Mouse (Mus musculus) megakaryocyte progenitor cell, adult 5-6 weeks (primary cell): ENCODE measurements around the gene Slfn5. TPM values are rescaled to one million over a fixed set of nuclear protein-coding genes. Genes with fewer than 3 reads are reported as not detected.
"Not testable (repeated sequence)": the region's sequence is repeated elsewhere in the genome, so short reads cannot be mapped to it uniquely, and the experiment has no call there.

ENCODE experiments used
- ATAC-seq: replicated peaks from 2 replicates; pipeline ENCODE4 v1.8.0; 2016; ENCODE audit warnings: mild to moderate bottlenecking, moderate TSS enrichment, inconsistent platforms; ENCODE audit not compliant: poor library complexity
- total RNA-seq, 2 experiments: library from RNA; stranded (forward) in 1 of 2; stranded (reverse) in 1 of 2; fragments of 157-497, 149-512 nt in 1 of 2; fragments of 200-1000 nt in 1 of 2; gene quantifications; 2 replicates each; pipeline versions ENCODE4 v1.2.3 to v1.2.4; 2015 to 2017

Gene Slfn5
- total RNA-seq, 2 experiments from 2014 or later, result 1.4 to 1.7 TPM

DNA sequence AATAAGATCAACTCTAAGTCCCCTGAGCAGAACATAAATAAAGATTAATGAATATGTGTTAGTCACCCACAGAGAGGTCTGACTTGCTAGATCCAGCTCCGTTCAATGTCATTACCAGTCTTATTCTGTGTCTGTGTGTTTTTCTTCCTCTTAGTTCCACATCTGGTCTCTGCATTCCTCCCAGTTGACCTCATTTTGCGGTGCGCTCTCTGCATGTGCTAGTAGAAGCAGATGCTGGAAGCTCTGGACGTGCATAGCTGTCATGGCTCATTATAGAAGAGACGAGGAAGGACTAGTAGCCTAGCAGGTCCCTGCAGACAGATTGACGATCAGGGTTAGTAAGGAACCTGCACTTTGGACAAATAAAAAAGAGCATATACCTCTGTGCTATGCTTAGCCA, 7.8 kb upstream of the Slfn5 start:
- ATAC-seq, result no peak

DNA sequence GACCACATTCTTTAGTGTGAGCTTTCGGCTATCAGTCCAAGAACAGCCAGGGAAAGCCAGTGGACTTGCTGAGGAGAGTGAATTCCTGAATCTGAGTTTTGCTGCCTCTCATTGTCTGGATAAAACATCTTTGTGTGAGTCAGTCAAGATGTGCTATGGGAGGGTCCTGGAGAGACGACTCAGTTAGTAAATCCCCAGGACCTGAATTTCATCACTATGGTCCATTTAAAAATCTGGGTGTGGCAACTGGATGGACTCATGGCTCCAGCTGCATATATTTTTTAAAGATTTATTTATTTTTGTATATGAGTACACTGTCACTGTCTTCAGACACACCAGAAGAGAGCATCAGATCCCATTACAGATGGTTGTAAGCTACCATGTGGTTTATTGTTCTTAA, 5.5 kb upstream of the Slfn5 start:
- ATAC-seq, result no peak

- no peak for ATAC-seq
Measured at GRCm38 (mm10) chr11:82947457-82947856, 3.7 kb upstream of the Slfn5 start.

DNA sequence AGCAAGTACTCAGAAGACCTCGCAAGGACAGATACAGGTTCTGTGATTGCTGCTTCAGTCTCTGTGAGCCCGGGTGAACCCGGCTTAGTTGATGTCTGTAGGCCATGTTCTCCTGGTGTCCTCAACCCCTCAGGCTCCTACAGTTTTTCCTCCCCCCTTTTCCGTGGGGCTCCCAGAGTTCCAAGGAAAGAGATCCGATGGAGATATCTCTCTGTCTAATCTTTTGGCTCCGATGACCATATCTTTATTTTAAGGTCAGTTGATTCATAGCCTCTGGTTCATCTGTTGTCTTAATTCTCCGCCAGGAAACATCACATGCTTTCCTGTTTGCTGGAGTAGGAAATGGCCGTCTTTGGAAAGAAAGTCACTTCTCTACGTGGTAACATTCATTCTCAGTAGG, 2.1 kb upstream of the Slfn5 start:
- no peak for ATAC-seq

DNA sequence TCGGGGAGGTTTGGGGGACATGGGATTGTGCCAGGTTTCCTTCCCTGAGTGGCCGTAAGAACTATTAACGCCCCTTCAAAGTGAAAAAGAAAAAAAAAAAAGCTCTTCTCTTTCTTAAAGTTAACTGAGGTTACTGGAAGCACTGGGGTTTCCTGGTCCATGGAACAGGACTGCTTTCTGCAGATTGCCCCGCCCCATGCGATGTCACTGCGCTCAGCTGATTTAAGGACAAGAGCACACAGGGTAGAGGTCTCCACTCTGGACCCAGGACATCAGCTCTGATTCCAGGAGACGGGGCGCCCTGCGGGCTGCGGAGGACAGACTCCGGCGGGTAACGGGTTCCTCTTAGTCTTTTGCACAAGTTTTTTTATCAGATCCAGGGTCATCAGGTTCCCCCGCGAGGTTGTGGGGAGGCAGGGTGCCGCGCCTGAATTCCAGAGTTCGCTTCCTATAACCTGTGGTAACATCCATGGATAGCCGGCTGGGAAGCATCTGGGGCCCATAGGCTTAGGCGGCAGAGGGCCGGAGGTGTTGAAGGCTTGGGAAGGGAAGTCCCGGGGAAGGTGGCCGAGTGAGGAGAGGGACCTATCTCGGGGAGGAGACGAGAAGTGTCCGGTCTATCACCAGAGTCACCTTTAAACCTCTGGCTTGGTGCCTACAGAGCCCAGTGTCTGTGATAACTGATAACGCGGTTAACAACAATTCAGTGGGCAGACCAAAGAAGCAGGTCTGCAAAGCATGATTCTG, 889 bp downstream of the Slfn5 start:
- ATAC-seq, result peak; percentile 52

DNA sequence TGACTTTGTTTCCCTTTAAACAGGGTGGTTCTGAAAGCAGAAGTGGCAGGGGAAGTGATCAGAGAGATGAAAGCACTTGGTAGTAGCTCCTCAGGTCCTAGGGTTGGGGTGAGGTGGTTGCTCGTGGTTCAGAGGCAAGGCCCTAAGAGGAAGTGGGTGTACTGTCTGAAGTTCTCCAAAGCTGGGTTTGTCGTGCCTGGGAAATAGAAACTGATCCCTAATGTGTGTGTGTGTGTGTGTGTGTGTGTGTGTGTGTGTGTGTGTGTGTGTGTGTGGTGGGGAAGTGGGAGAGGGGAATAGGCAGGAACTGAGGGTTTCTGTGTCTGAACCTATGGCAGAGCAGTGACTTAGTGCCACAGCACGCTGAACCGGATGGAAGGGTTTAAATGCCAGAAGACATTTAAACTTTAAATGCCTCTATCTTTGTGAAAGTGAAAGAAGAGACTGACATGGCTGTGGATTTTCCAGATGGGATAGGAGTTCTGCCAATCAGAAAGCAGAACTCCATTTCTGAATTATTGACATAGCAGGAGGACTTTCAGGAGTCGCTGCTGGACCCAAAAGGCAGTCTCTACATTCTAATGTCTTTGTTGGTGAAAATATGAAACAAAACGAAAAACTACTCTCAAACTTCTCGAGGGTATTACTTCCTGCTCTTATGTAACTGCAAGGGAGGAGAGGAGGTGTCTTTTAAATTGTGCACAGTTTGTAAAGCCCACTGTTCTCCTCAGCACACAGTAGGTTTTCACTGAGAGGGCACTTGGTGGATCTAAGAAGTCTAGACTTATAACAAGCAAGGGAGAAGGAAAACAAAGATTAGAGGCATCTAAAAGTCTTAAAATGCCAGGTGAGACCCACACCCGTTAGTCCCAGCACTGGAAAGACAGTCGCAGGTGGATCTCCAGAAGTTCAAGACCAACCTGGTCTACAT, 1.7 kb downstream of the Slfn5 start:
- peak; percentile 94 for ATAC-seq

DNA sequence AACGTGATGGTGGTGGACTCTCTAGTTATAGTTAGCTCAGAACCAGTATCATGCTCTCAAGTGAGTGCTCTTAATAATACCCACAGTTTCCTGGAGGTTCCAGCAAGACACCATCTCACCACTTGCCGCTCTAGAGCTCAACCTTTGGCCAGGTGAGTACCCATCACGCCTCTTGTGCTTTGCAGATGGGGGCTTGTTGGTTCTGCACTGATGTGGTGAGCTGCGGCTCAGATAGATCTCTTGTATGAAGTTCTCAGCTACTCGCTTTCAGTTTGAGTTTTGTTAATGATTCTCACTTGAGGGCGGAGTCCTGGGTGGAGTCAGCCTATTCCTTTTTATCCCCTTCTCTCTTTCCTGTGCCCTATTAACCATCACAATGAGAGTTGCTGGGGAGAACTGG, 3.5 kb downstream of the Slfn5 start:
- no peak for ATAC-seq

DNA sequence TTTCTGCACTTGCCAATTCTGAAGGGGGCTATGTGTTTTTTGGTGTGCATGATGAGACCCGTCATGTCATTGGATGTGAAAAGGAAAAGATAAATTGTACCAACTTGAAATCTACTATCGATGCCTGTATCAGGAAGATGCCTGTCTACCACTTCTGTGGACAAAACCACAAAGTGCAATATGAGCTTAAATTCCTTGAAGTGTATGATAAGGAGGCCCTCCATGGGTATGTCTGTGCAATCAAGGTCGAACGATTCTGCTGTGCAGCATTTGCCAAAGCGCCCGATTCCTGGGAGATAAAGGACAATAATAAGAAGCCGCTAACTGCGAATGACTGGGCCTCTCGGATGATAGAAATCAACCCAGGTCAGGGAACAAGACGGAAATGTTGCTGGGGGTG, 5.8 kb downstream of the Slfn5 start:
- no peak for ATAC-seq

GRCm38 (mm10) chr11:82959613-82960012, 8.5 kb downstream of the Slfn5 start:
- peak; percentile 90 for ATAC-seq

DNA sequence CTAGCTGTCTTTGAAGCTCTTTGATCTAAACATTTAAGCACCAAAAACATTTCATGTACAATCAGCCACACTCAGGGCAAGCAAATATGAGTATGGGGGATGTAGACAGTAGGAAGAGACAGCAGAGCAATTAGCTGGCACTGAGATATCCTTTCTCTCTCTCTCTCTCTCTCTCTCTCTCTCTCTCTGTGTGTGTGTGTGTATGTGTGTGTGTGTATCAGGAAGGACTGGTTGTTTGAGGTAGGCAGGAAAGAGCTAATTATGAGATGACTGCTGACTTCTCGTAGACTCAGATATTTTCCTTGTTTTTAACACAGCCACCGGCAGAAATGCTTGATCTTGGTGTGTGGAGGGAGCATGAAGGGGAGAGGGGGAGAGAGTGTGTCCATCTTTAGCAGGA, 10.6 kb downstream of the Slfn5 start:
- ATAC-seq, result no peak

DNA sequence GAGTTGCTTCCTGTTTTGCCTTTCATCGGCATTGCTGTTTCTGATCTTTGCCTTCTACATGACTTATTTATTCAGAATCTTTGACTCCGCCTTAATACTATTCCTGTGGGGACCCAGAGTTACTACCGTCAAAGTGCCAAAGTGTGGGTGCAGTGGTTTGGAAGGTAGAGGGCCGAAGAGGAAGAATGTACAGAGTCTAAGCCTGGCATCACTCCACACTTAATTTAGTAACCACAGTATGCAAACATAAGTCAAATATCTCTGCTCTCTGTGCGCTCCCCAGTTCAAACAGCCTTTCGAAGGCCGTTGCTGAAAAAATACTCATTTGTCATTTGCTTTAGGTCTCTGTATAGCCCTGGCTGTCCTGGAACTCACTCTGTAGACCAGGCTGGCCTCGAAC, 11.1 kb downstream of the Slfn5 start:
- ATAC-seq, result no peak

DNA sequence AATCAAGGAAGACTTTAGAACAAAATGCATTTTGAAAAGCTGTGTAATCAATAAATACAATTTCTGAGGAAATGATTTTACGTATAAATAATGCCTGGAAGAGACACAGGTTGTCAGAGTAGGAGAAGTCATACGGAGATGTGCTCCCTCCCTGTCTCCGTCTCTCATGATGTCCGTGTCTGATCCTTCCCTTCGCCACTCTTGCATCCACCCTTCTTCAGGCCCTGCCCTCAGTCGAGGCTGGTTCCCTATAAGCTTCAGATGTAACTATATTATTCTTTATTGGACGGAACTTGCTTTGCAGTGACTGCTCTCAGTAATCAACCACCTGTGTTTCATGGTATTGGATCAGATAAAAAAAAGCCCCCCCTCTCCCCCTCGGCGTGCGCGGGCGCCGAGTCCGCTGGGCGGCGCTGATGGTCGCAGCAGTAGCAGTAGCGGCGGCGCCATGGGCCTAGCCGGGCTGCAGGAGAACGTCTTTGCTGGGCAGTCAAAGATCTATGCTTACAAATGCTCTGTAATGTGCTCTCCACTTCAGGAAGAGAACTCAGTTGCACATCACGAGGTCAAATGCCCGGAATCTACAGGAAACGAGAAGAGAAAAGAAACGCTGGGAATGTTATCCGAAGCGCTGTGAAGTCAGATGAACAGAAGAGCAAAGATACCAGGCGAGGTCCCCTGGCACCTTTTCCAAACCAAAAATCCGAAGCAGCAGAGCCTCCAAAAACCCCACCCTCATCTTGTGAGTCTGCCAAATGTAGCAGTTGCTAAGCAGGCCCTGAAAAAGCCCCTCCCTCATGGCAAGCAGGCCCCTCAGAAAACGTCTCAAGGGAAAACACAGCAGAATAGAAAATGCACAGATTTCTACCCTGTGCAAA, 19.8 kb downstream of the Slfn5 start:
- peak; percentile 65 for ATAC-seq

GRCm38 (mm10) chr11:82971590-82971974, 20.4 kb downstream of the Slfn5 start:
- no peak for ATAC-seq

- ATAC-seq, result no peak
Measured at GRCm38 (mm10) chr11:82973916-82974315, 22.8 kb downstream of the Slfn5 start.

DNA sequence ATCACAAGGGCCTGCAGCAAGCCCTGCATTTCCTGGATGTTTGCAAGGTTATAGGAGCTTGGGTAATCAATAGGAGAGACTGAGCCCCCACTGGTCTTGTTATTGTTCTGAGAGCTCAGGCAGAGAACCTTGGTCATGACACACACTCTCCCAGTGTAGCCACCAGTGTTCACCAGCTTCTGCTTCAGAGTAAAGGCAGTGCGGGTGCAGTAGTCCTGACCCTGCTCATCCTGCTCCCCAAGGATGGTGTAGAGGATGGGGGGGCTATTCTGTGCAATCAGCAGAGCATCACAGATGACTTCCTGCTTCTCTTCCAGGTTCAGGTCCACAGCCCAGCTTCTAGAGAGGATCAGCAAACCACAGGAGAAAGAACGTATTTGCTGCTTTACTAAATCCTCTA, 31.3 kb downstream of the Slfn5 start:
- not testable (repeated sequence) for ATAC-seq

- ATAC-seq, result no peak
Measured at GRCm38 (mm10) chr11:82983193-82983592, 32.0 kb downstream of the Slfn5 start.

GRCm38 (mm10) chr11:82987621-82988020, 36.5 kb downstream of the Slfn5 start:
- no peak for ATAC-seq

DNA sequence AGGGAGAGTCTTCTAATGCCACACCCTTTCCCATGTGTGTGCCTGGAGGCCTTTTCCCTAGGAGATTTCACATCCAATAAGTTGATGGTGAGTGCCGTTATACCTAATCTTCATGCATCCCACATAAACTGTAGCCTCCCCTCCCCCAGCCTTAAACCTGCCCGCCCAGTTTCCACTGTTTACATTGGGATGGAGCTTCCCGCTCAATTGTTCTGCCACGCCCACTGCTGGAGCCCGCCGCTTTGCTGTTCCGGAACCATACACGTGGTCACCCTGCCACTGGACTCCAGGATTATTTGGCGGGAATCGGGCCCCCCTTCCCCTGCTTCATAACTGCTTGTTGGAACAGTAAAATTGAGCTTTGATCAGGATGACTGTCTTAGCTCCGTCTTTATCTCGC, 38.2 kb downstream of the Slfn5 start:
- no peak for ATAC-seq

DNA sequence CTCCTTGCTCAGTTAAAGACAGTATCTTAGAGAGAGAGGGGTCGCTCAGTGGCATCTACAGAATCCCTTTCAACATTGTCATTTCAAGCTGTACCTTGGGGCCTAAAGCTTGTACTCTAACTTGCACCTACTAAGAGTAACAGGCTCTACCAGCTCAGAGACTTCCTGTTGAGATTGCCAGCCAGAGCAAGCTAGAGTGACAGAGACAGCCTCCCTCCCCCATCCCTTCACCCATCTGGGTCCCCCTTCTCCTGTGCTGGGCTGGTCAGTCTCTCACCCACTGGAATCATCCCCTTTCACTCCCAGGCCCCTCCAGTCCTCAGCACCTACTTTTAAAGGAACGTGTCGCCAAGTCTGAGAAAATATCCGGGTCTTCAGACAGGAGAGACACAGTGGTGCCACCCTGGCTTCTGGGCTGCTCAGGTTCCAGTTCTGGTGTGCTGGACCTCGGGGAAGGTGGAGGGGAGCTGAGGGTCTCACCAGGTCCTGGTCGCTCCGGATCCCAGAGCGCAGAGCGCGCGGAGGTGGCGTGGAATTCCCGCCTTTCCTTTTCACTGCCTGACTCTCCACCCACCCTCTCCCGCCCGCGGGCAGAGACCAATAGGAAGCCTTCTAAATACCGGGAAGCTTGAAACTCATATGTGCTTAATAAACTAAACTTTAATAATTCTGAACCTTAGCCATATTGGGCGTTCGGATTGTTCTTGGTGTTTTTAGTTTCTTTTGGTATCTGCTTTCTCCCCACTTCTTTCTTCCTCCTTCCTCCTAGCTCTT, 39.6 kb downstream of the Slfn5 start:
- 0 out of 2 replicates have a peak, but pooled peaks have one; percentile 41 for ATAC-seq

GRCm38 (mm10) chr11:82991469-82992166, 40.5 kb downstream of the Slfn5 start, which contains the start of gene Slfn9:
Slfn9 (minus strand) TSS chr11:82991830.
- peak; percentile 62 for ATAC-seq
